Mouse (Mus musculus): Measurements from ENCODE around the gene Gga3. TPM values are rescaled to one million over a fixed set of nuclear protein-coding genes. Genes with fewer than 3 reads are reported as not detected.

The Gga3 gene
- total RNA-seq, 2 experiments from 2014 or later = 10.9 to 13.2 TPM

- DNase-seq = no peak
Observed at GRCm38 (mm10) chr11:115634109-115634508, 30.3 kb upstream of the Gga3 start.

GRCm38 (mm10) chr11:115632862-115633261 is 29.0 kb upstream of the Gga3 start:
- no peak for DNase-seq
- intact Hi-C loops (cut with DNase I; ENCODE audit: low total_unique reads) = no loop called here

More at GRCm38 (mm10) chr11:115634109-115634508, 30.3 kb upstream of the Gga3 start:
- intact Hi-C loops (cut with DNase I; ENCODE audit: low total_unique reads) = no loop called here

- DNase-seq = no peak
- intact Hi-C loops (cut with DNase I; ENCODE audit: low total_unique reads) = no loop called here
Observed at GRCm38 (mm10) chr11:115632247-115632646, 28.4 kb upstream of the Gga3 start.

- DNase-seq = no peak
Observed at GRCm38 (mm10) chr11:115631505-115631890, 27.6 kb upstream of the Gga3 start.

GRCm38 (mm10) chr11:115630532-115631504 is 27.0 kb upstream of the Gga3 start:
- intact Hi-C loops (cut with DNase I; ENCODE audit: low total_unique reads) = no loop called here
- DNase-seq = no peak

More at GRCm38 (mm10) chr11:115631505-115631890, 27.6 kb upstream of the Gga3 start:
- intact Hi-C loops (cut with DNase I; ENCODE audit: low total_unique reads) = no loop called here

GRCm38 (mm10) chr11:115629734-115630531 is 26.1 kb upstream of the Gga3 start:
- intact Hi-C loops (cut with DNase I; ENCODE audit: low total_unique reads) = no loop called here
- DNase-seq = no peak

- DNase-seq = no peak
- intact Hi-C loops (cut with DNase I; ENCODE audit: low total_unique reads) = no loop called here
Observed at GRCm38 (mm10) chr11:115628465-115629101, 24.7 kb upstream of the Gga3 start.

GRCm38 (mm10) chr11:115627705-115628464 is 24.0 kb upstream of the Gga3 start, which contains the start of gene Slc25a19:
Gene Slc25a19, minus strand, starts transcription at chr11:115628295.
- intact Hi-C loops (cut with DNase I; ENCODE audit: low total_unique reads) = no loop called here
- DNase-seq = peak; percentile 99

- intact Hi-C loops (cut with DNase I; ENCODE audit: low total_unique reads) = no loop called here
Observed at GRCm38 (mm10) chr11:115626824-115627616, 23.2 kb upstream of the Gga3 start.

GRCm38 (mm10) chr11:115625877-115626276 is 22.0 kb upstream of the Gga3 start:
- intact Hi-C loops (cut with DNase I; ENCODE audit: low total_unique reads) = no loop called here
- DNase-seq = peak; percentile 58

More at GRCm38 (mm10) chr11:115626824-115627616, 23.2 kb upstream of the Gga3 start:
- no peak for DNase-seq

- intact Hi-C loops (cut with DNase I; ENCODE audit: low total_unique reads) = no loop called here
- no peak for DNase-seq
Observed at GRCm38 (mm10) chr11:115623487-115624070, 19.7 kb upstream of the Gga3 start.

GRCm38 (mm10) chr11:115619949-115620348 is 16.1 kb upstream of the Gga3 start:
- intact Hi-C loops (cut with DNase I; ENCODE audit: low total_unique reads) = no loop called here
- DNase-seq = no peak

- intact Hi-C loops (cut with DNase I; ENCODE audit: low total_unique reads) = no loop called here
- DNase-seq = no peak
Observed at GRCm38 (mm10) chr11:115618732-115619516, 15.1 kb upstream of the Gga3 start.

GRCm38 (mm10) chr11:115618001-115618400 is 14.2 kb upstream of the Gga3 start:
- intact Hi-C loops (cut with DNase I; ENCODE audit: low total_unique reads) = no loop called here
- DNase-seq = no peak

GRCm38 (mm10) chr11:115616893-115617292 is 13.0 kb upstream of the Gga3 start:
- DNase-seq = no peak
- intact Hi-C loops (cut with DNase I; ENCODE audit: low total_unique reads) = no loop called here

GRCm38 (mm10) chr11:115616371-115616770 is 12.5 kb upstream of the Gga3 start:
- no peak for DNase-seq
- intact Hi-C loops (cut with DNase I; ENCODE audit: low total_unique reads) = no loop called here

GRCm38 (mm10) chr11:115615875-115616274 is 12.0 kb upstream of the Gga3 start:
- DNase-seq = no peak
- intact Hi-C loops (cut with DNase I; ENCODE audit: low total_unique reads) = no loop called here

All from gastrocnemius, postnatal 14 days (tissue).